Mouse (Mus musculus) T-helper 2 cell (primary cell): ENCODE measurements around the gene Slamf7.
"Not testable (repeated sequence)": the region's sequence is repeated elsewhere in the genome, so short reads cannot be mapped to it uniquely, and the experiment has no call there.

Experiments
- in situ Hi-C: fragments of 300-600 bp; cut with MboI, MseI; formaldehyde crosslinking; loops from one replicate; pipeline ENCODE4 v1.15.1; 2025; ENCODE audit warnings: high pct_unique_total_duplicates

Gene Slamf7

DNA sequence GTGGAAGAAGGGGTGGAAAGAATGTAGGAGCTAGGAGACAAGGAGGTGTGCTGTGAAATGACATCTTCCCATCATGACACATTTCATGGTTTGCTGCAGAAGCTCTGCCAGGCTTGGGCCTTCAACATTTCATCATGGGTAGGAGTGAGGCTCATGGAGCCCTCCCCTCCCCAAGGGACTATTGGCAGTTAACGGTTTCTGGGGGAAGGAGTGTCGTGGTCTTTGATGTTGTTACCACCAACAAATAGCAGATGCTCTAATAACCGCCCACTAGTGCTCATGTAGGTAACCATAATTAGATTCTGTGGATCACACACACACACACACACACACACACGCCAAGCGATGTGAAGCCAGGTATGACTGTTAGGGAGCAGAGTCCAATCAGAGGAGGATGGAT lies at the start of gene Slamf7:
Gene Slamf7 (minus strand): TSS at position 302 of the 400 bp plus-strand sequence.
- in situ Hi-C loops = no loop called here

DNA sequence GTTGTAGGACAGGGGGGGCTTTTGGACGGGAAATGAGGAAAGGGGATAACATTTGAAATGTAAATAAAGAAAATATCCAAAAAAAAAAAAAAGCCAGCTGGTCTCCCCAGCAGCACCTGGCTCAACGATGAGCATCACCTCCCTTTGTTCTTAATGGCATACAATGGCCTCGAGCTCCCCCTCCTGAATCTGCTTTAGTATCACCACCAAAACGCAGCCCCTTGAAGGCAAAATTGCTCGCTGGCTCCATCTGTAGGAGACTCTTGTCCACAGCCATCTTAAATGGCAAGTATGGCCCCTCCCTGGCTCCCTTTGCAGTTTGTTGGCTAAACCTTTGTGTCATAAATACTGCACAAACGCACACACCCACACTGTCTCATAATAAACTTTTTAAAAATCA lies 46.1 kb upstream of the Slamf7 start:
- in situ Hi-C loops = no loop called here

DNA sequence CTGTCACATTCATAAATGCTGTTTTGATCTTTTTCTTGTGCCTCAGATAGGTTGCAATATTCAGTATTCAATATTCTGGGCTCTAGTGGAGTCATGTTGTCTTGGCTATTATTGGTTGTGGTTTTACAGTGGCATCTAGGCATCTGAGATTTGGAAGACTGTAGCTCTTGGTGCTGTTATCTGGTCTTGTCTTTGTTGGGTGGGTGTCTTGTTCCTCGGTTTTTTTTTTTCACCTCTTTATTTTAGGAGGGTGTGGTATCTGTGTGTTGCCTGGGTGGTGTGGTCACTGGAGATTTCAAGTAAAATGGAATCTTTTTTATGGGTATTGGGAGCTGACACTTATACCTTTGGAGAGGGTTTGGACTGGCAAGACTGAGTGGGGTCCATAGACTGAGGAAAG lies 41.1 kb upstream of the Slamf7 start:
- in situ Hi-C loops = no loop called here

DNA sequence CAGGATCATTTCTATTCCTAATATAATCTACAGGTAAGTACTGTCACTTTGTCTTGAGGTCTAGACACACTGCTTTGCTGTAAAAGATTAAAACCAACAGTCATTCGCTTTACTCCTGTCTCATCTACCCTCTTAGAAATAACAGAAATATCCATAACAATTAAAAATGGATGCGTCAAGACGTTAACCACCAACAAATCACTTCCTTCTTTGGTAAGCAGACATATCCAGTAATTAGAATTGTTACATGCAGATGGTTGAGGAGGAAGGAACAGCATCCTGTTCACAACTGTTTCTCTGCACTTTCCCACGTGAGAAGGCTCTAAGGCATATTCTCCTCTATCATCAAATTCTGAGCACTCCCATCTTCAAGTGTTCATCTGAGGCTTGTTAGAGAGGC lies 34.5 kb upstream of the Slamf7 start:
- in situ Hi-C loops = no loop called here

DNA sequence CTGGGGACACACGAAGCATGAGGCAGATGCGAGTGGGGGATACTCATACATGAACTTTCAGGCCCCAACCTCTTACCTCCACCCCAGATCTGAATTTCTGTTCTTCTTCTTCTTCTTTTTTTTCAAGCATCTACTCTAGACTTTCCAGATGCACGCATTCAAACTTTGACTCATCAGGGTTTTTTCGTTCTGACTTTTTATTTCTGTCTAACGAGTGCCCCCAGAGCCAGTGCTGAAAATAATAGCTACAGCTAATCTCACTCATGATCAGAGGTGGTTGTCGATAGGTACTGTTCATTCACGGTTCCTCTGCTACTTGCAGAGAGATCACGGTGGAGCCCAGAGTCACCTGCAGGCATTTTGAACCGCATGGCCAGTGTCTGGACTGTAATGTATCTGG lies 32.1 kb upstream of the Slamf7 start:
- in situ Hi-C loops = no loop called here

DNA sequence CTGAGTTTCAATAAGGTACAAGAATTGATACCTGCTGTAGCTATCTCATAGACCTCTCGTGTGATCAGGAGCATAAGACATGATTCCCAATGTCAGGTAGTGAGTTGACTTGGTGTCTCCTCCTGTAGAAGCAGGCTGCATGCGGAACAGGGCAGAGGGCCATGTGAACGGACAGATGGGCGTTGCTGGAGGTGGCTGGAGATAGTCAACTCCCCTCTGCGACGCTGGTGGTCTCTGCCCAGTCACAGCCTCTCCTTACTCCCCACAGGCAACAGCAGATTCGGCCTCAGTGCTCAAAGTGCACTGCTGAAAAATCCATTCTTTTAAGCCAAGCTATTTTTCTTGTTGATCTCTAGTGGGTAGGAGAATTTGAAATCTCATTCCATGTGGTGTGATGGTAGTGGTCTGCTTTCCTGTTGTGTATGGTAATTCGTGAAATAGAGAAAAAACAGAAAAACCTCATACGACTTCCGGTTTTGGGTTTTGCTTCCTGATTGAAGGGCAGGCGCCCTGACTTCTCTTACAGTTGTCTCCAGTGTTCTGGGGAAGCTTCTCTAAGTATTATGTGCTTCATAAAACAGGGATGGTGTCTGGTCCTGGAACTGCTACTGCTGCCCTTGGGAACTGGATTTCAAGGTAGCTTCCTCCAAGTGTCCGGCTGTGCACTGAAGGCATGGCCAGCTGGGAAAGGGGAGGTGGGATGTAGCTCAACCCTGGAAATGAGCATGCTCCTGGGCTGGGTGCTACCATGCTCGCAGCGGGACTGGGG lies 28.9 kb upstream of the Slamf7 start, which contains the start of gene Cd48:
Gene Cd48 (plus strand): TSS at position 479 of the 769 bp plus-strand sequence.
- in situ Hi-C loops = no loop called here

DNA sequence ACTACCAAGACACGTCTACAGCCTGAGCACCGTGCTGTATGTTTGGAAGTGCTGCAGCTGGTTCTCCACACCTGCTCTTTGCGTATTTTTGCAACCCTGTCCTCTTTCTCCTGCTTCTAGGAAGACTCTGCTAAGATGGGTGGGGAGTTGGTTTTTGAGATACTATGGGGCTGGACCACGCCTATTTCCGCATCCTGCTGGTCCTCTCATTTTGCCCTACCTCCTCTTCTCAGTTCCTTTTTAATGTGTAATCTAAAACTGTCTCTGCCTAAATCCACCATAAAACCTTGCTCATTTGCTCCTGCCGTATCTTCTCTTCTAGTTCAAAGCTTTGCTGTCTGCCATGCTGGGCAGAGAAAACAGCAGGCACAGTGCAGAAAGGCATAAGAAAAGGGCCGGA lies 28.2 kb upstream of the Slamf7 start:
- in situ Hi-C loops = no loop called here

DNA sequence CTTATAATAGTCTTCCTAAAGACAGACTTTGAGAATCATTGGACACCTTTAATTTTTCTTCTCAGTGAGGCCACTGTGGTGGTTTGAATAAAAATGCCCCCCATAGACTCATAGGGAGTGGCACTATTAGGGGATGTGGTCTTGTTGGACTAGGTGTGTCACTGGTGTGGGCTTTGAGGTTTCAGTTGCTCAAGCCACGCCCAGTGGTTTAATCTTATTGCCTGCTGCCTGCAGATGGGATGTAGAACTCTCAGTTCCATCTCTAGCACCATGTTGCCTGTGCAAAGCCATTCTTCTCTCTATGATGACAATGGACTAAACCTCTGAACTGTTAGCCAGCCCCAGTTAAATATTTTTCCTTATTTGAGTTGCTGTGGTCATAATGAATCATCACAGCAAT lies 24.9 kb upstream of the Slamf7 start:
- in situ Hi-C loops = no loop called here

DNA sequence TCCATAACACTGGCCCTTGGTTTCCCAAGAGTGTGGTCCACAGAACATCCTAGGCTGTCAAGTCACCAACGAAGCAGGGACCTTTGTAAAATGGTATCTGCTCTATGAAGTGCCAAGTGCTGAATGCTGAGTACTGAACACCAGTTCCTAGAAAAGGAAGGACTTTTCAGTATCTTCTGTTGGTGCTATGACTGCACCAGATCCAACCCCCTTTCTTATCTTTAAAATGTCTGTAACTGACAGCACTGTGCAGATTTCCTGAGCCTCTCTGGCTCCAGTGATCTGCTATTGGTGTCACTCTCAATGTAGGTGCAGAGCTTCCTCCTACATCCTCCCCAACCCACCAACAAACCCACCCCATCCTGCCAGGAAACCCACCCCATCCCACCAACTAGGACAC lies 21.6 kb upstream of the Slamf7 start:
- in situ Hi-C loops = no loop called here

DNA sequence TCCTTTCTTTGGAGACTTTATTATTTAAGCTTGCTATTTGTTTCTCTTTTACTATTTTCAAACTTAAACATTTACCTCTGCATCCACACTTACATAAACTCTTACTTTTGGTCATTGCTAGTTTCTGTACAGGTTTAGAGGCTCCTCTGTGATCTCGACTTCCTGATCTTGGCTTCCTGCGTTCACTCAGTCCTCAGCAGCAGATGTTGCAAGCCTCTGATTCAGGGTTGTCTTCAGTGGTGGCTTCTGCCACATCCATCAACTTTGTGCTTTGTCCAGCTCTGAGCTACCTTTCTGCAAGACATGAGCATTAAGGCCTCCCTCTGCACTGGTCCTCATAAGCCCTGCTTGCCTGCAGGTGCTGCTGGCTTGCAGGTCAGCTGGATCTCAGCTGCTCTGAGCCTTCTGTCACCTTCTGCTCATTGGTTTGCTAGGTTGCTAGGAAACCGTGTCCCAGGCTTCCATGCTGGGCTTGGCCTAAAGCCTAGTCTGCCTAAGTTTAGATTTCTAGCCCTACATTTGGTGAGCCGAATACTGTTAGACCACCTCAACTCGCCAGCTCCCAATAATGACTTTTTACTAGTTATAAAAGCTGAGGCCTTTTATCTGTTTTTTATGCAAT lies 20.1 kb upstream of the Slamf7 start:
- in situ Hi-C loops = no loop called here

DNA sequence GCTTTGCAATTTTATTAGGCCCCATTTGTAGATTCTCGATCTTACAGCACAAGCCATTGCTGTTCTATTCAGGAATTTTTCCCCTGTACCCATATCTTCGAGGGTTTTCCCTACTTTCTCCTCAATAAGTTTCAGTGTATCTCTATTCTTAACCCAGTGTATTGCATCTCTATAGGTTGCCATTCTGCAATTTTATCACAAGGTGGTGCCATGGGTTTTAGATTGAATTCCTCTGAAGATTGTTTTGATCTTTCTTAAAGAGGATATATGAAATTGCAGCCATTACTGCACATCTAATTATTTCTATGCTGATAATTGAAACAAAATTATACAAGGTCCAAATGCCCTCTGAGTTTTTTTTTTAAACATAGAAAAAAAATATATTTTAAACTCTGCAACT lies 19.6 kb upstream of the Slamf7 start:
- in situ Hi-C loops = not testable (repeated sequence)

DNA sequence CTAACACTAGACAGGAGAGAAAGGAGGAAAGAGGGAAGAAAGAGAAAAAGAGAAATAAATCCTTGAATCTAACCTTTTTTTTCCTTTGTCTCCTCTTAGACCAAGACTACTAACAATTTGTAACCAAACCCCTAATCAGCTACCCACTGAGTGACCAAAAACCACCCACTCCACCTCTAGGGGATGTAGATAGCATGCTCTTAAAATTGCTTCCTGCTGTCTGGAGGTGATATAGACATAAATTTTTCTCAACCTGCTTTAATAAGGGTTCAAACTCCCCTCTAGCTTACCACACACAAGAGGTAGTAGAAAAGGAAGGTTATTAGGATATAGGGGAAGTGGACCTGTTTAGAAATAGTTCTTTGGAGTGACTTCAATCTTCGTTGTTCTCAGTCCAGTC lies 14.3 kb upstream of the Slamf7 start:
- in situ Hi-C loops = no loop called here

DNA sequence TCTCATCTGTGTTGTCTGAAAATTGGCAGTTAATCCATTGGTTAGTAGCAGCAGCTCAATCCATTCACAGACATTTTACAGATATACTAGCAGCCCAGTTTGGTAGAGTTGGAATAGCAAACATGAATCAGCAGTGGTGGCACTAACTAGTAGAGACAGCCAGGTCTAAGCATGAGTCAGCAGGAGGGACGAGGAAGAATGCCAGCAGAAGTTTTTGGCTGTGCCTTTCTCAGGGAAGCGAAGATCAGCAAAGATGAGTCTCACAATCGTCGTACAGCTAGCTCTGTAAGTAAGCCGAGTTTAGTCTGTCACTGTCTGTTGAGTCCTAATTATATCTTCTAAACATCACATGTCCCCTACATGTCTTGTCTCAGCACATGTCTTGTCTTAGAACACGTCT lies 13.5 kb upstream of the Slamf7 start:
- in situ Hi-C loops = no loop called here

DNA sequence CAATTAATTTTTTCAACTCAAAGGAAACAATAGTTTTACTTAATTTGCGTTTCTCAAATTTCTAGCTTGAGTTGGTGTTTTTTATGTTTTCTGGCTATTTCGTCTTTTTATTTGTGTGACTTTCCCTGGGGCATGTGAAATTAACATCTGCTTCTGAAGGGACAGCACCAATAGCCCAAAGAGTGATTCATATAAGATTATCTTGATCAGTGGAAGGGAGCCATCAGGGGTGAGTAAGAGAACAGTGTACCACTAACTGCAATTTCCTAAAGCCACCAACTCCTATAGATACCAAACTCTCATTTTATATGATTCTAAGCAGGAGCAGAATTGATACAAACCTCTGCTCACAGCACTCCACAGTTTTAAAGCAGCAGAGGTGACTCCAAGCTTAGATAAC lies 10.9 kb upstream of the Slamf7 start:
- in situ Hi-C loops = no loop called here

DNA sequence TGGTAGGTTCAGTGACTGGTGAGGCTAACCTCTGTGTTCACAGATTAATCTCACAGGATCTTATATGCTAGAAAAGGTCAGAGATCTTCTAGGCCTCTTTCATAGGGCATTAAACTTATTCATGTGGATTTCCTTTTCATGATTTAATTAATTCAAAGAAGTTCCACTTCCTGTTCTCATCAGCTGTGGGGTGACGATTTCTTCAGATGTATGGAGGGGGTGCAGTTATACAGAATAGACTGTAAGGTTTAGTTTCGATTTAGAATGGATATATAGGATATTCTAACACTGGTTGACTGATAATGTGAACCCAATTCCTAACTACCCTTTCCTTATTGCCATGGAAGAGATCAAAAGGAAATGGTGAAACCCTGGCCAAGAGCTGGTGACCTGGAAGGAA lies 8.6 kb upstream of the Slamf7 start:
- in situ Hi-C loops = no loop called here

DNA sequence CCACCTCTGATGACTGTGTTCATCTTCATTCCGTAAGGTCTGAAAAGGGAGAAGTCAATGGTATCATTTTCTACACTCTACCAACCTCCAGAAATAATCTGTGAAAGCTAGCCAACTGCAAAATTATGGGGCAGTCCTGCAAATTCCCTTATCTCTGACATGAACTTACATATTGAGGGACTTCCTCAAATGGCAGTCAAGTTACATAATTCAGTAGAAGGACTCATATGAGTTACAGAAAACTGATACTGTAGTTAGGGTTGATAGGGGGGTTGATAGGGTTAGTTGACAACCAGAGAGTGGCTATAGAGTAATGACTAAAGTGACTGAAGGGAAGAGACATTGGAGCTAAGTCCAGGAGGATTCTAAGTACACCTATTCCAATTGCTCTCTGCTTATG lies 7.6 kb upstream of the Slamf7 start:
- in situ Hi-C loops = no loop called here

DNA sequence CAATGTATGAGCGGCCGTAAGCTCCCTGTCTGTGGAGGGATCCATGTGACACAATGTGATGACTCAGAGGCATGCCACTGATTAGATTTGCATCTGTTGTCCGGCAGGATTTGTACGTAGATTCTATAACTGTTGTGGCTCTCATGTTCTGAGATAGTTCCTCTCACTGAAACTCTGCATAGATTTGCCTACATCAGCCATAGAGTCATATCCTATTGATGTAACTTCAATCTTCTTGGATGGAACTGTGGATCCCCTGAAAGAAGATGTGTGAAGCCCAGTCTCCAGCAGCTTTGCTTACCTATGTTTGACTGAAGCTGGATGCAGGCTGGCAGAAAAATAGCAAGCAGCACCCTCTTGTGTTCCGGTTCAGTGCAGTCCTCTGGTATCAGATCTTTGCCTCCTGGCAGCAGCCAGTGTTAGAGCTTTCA lies 5.7 kb upstream of the Slamf7 start:
- in situ Hi-C loops = no loop called here

DNA sequence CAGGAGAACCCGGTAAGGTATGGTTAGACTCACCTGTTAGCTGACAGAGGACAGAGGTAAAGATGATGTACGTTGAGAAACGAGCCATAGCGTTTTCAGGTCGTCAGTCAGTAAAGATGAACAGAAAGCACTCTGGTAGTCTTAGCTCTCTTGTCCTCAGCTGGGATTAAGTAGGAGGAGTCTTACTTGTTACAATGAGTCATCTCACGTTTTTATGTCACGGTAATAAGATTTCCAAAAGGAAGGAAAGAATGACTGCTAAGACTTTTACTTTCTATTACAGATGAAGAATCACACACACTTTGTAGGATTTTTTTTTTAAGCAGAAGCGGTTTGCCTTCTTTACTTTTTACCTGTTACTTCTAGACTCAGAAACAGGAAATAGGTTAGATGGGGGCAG lies 4.0 kb downstream of the Slamf7 start:
- in situ Hi-C loops = no loop called here

DNA sequence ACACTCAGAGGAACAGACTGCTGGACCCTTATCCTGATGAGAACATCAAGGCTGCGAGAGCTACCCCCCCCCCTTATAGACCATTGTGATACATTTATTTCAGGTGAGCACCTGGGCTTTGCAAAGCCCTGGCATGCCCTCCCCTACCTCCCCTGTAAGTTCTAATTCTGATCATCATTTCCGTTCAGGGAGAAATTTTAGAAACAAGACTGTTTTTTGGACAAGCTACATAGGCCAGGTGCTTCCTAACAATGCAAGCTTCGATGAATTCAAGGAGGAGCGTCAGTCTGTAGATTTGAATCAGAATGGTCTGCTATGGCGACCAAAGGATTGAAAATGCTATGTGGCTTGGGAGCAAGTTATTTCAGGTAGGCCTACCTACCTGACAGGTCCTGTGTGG lies 5.1 kb downstream of the Slamf7 start:
- in situ Hi-C loops = no loop called here

DNA sequence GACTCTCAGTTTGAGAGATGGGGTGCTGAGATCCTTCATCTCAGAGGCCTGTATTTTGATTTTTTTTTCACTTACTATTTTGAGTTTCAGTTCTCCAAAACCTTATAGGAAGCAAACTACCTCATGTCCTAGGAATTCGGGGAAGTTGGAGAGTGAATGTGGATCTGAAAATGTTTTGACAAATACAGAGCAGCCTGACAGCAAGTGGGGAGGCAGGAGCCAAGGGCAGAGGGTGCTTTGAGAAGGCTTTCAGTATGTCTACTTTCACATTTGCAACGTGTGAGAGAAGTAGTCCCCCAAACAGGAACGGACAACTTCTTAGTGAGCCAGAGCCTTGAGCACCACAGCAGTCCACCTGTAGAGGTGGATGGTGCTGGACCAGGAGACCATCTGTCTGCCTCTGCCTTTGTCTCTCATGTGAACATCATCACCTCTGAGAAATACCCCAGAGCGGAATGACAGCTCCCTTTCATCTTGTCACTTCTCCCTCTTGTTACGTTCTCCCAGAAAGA lies 6.3 kb downstream of the Slamf7 start:
- in situ Hi-C loops = no loop called here

DNA sequence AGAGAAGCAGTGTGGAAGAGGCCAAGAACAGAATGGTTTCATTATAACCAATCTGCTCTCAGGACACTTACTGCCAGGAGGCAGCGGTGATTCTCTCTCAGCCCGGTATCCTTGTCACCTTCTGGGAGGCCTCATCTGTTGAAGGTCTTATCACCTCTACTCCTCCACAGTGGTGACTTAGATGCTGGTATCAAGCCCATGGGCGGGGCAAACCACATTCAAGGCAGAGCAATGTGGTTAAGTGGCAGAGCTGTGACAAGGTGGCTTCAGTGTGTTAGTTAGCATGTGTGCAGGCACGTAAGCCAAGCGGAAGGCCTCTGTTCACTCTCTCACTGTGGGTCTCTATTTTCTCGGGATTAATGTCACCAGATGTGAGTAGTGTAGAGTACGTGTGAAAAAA lies 9.2 kb downstream of the Slamf7 start:
- in situ Hi-C loops = no loop called here

DNA sequence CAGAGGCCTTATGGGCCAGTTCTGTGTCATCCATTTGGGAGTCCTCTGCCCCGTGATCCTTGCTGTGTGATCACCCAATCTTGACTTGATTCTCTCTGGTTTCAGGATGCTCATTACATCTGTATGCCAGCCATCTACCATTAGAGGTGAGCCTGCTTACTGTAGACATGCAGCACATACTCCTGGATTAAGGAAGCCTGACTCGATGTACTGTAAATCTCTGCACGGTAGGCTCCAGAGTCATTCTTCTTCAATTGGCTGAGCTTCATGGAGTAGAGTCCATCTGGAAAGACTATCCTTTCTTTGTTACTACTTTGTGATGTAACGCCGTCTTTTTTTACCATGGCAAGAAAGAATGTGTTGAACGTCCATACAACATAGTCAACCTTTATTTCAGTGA lies 12.0 kb downstream of the Slamf7 start:
- in situ Hi-C loops = no loop called here

DNA sequence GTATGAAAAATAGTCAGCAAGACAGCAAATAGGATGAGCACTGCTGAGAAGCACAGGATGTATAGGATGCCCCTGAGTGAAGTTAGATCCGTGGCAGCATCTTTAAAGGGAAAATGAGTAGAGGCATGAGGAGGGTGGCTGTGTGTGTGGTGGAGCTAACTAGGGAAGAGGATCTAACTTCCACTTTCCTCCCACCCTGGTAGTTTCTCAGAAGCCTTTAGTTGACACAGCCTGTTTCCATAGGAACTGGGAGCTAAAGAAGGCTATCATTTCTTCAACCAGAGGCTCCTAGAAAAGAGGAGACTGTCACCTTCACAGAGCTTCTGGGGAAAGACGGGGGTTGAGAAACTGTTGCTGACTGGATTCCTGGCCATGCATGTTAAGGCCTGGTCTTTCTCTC lies 14.1 kb downstream of the Slamf7 start:
- in situ Hi-C loops = no loop called here
